Mouse (Mus musculus) adrenal gland, adult 2 months (tissue): ENCODE measurements at regions not wholly inside any gene's neighbourhood (a gene's known extent, or its start where the extent isn't known, plus 50 kb on each side); places are given as distances from the start of the nearest gene placed in this dataset.

Experiments
- DNase-seq: peaks from one replicate; pipeline ENCODE4 v3.0.0; 2021

- peak; percentile 74 for DNase-seq
Measured at GRCm38 (mm10) chr2:173930606-173931177, 145.4 kb upstream of the Stx16 start.

GRCm38 (mm10) chr2:173935706-173936105, 140.4 kb upstream of the Stx16 start:
- DNase-seq: peak; percentile 4

DNA sequence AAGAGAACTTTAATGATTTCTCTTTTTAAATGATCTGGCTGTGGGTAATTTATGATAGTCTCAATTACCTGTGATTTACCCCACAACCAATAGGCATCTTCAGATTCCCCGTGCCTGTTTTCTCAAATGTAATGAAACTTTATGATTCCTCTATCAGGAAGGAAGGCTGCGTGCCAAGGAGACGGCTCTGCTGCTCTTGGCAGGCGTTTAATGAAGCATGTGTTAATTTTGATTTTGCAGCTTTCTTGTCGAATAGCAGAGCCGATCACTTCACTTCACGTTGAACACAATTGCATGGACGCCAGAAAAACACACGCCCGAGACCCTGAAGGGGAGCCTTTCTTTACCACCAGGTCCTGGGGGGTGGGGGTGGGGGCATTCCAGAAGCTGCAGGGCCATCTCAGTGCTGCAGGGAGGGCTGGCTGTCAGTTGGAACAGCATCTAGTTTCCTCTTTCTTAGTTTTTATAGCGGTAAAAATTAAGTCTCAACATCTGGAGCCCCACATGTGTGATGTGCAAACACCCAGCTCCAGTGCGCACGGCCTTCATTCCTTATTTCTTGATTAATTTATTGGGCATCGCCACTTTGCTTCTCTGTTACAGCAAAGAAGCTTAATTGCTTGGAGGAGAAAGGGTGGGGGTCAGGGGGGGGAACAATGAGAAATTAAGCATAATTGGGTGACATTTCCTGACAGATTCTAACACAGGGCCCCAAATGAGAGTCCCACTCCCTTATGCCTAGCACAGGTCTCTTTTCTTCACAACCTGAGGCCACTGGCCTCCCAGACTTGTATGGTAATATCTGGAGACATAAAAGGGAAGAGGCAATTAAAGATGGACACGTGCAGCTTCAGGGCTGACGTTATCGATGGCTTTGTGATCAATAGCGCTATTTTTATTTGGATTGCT, 138.3 kb upstream of the Stx16 start:
- DNase-seq: no peak

- DNase-seq: no peak
Measured at GRCm38 (mm10) chr2:173938440-173938787, 137.7 kb upstream of the Stx16 start.

DNA sequence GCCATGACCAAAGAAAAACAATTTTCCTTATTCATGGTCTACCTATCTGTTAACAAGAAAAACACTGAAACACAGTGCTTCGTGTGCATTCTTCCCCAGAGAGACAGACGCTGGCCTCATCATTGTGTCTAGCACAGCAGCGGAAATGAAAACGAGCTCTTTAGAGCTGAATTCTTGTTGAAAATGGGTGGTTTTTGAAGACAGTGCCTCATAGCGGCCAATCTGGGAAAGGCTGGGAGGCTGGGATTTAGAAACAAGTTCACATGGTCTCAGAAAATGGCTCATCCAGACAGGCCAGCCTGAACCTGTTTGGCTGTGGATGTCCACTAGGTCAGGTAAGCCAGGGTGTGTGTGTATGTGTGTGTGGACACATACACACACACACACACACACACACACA, 130.7 kb upstream of the Stx16 start:
- no peak for DNase-seq

GRCm38 (mm10) chr2:173948586-173948985, 127.5 kb upstream of the Stx16 start:
- no peak for DNase-seq

DNA sequence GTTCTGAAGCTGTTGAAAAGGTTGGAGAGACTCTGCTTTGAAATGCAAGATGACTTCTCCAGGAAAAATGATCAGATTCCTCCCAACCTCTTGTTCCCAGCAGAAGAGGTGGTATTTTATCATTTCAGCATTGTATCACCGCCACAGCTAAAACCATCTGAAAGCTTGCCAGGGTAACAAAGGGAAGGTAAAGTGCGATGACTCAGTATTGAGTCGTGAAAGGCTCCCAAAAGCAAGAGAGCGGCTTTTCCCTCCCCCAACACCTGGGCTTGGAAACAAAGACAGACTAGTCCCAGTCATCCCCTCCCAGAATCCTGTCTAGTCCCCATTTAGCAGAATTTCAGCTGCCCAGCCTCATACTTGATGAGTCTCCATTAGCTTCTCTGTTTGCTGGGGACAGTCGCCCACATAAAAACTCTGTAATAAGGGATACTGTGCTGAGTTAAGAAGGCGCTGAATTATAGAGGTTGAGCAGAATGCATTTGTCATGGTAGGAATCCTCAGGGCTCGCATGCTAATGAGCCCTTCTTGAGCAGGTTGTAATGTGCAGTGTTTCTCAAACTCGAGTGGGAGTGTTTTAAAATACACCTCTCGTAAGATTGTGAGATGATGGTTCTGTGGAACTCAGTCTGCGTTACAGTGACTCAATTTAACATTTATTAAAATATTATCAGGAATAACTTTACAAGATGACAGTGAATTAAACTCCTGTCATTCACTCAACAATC, 125.8 kb upstream of the Stx16 start:
- DNase-seq: no peak

DNA sequence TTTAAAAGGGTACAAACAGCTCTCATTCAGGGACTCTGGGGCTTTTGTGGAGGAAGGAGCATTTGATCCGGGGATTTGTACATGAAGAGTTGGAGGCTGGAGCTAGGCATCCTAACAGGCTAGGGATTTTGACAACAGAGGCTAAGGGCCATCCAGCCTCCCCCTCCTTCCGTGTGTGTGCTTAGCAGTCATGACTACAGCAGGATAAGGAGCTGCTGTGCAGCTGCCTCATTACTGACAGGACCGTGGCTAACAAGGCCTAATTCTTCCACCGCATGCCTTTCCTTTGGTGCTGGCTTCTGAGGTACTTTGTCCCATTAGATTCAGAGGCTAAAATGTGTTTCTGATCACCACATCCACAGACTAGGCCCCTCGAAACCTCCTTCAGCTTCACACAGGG, 110.0 kb upstream of the Stx16 start:
- no peak for DNase-seq

- DNase-seq: no peak
Measured at GRCm38 (mm10) chr2:173970789-173971188, 105.3 kb upstream of the Stx16 start.

GRCm38 (mm10) chr2:173976314-173977053, 99.6 kb upstream of the Stx16 start:
- peak; percentile 10 for DNase-seq

DNA sequence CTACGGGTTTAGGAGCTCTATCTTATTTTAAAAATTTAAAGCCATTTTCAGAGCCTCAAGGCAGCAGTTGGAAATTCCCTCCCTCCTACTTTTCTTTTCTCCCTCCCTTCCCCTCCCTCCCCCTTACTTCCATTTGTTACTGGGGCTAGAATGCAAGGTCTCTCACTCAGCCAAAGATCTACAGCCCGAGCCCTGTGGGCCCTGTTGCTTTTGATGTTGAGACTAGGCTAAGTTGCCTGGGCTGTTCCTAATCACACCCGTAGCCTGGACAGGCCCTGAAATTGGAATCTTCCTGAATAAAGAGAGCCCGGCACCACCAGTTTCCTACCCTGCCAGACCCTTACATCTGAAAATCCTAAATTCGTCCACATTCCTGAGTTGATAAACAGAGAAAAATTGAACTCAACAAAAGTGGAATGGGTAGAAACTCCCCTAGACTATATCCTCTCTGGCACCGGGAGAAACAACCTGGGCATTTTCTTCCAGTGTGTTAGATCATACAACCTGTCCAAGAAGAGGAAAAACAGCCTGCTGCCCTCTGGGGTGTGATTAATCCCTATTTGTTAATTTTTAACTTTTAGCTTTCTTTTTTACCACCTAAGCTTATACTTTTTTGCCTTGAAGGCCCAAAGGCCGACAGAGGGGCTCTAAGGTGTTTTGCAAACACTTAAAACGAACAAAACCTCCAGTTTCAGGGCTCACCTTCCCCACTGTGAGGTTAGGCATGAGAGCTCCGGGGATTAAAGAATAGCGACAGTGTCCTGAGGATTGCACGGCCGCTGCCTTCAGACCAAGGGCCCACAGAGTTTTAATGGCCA, 98.7 kb upstream of the Stx16 start:
- DNase-seq: no peak

DNA sequence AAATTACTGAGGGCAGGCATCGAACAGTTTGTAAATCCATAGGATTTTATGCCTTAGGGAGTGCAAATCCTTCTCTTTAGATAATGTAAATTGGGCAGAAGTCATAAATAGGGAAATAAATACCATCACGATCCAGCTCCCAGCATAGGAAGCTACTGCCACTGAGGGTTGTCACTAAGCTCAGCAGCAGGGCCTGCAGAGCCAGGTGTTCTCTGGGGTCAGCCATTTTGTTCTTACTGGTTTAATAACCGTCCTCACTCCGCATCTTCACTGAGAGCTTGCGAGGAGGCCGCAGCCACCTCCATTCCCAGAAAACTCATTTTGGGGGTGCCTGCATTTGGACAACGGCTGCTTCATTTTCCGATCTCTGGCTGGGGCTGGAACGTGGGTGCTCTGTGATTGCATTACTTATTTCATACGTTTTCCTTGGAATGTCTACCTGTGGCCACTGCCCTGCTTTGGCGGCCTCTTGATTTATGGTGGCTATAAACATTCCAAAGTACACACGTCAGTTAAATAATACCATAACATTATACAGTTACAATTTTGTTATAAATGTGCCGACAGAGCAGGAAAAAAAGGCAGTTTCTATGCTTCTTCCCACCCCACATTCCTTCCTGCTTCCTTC, 97.9 kb upstream of the Stx16 start:
- no peak for DNase-seq

- DNase-seq: no peak
Measured at GRCm38 (mm10) chr2:173981036-173981435, 95.1 kb upstream of the Stx16 start.

DNA sequence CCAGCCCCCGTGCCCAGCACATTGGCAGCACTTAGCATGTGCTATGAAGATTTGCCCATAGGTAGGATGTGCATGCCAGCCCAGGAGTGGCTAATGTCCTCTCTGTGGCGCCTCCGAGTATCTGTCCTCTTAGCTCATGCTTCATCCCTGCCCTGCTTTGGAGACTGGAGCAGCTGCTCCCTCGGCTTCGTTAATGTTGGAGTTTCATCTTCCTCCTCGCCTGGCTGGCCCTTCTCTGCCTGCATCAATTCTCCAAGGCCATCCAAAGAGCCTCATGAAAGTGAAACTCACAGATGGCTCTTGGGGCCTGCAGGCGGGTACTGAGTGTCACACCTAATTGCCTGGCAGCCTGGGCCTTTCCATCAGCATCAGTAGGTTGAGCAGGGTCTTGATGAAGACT, 88.6 kb upstream of the Stx16 start:
- DNase-seq: no peak

GRCm38 (mm10) chr2:173987921-173988320, 88.2 kb upstream of the Stx16 start:
- no peak for DNase-seq

DNA sequence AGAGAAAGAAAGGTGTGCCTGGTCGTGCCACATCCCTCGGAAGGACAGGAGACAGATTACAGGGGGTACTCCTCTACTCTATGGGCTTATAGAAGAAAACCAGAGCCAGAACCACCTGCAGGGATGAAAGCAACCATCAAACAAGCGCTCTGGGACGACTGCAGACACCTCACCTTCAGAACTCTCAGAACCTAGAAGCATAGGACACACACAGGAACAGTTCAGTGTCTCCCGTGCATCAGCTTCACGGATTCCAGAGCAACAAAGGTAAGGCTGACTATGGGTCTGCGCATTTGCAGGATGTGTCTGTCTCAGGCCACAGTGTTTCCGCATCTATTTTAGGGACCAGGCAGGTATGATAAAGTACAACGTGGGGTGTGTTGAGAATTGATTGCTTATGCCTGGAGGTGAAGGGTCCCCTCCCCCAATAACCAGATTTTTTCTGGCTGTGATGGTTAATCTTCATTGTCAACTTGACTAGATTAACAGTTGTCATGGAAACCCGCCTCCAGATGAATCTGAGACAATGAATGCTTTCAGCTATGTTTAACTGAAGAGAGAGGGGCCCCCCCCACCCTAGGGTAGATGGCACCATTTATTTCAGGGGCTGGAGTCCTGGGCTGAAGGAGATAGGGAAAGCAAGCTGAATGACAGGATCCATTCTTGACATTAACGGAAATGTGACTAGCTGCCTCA, 87.3 kb upstream of the Stx16 start:
- no peak for DNase-seq

GRCm38 (mm10) chr2:173990664-173991063, 85.4 kb upstream of the Stx16 start:
- no peak for DNase-seq

DNA sequence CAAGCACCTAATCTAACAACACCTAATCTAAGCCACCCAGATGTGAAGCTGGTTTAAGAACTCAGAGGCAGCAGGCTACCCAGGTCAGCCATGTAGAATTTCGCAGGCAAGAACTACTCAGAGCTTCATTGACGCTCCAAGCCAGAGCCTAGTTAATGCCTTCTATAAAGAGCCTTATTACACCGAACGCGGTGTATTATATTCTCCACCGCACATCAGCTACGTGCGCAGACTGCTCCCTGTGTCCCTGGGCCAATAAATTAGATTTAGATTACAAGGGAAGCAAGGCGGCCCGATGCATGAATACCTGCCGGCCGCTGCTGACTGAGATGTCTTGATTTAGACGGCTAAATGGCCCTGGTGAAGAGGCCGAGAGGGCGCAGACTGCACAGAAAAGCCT, 84.7 kb upstream of the Stx16 start:
- DNase-seq: no peak

DNA sequence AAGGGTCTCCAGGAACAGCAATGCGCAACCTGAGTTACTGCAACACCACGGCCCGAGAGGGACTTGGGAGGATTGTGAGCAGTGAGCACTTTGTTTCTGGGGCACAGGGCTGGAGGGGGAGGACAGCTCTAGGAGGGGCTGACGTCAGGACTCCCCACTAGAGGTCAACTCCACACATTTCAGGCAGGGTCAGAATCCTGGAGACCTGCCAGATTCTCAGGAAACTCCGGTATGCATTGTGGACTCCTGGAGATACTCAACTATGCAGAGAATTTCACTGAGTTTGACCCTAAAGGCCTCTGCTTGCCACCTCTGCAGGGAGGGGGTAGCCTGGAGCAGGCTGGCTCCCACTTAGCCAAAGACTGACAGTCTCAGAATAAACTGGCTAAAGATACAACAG, 84.1 kb upstream of the Stx16 start:
- no peak for DNase-seq

DNA sequence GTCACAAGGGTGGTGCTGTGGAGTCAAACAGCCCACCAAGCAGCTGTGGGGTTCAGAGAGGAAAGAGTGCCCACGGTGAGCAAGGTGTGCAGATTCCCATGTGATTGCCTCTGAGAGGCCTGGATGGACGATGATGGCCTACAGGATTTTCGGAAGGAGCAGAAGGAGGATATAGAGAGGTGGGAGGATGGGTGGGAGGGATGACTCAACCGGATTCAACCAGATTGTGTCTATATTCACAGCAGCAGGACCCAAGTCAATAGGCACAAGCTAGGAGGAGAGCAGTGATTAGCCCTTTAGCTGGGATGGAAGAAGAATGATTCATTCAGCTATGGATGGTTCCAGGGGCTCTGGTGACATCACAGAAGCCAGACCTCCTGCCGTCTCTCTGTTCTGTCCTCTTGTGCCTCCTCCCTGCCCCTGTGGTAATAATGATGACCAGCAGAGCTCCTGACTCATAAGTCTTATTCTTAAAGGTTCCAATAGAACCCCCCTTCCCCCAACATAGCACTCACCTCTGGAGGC, 82.6 kb upstream of the Stx16 start:
- DNase-seq: no peak
